ENCODE assay signal across 22 mouse cellular contexts in genomic region chr2:90478531-90478930, GRCm38 (mm10).
DNase-seq lines count a peak whose midpoint lies in the region; ATAC-seq and TF ChIP-seq lines count a peak whose summit lies in the region.
"Had no signal": no experiment of that assay in that cellular context is flagged by ENCODE, and none has a peak within 500 bp of the region (broad histone marks: within the 10 kb centered on the region; RNA-seq: fewer than 3 reads in every experiment).

No protein-coding gene starts in this region.

- H3K4me1 ChIP-seq in lung, embryonic 16.5 days (replicated peaks; ENCODE audit: control insufficient read depth, insufficient read depth, low read length) = peaks cover 2% of the 10 kb centered on the region; the same call in 1 of the 2 replicates
- peaks cover 53% of the 10 kb centered on the region for H3K4me1 ChIP-seq in small intestine, adult 2 months (ENCODE audit: control insufficient read depth, insufficient read depth, insufficient read length, low read length)
- peaks cover 9% of the 10 kb centered on the region for H3K4me1 ChIP-seq in thymus, adult 2 months (replicated peaks; ENCODE audit: control insufficient read depth, insufficient read depth, low read length)

- 78% methylated on average over 7 of the region's 7 CpGs for WGBS in lung, embryonic 16.5 days
- 54% methylated on average over 7 of the region's 7 CpGs for WGBS in macrophage (ENCODE audit: missing documents)
- 58% methylated on average over 7 of the region's 7 CpGs for WGBS in small intestine, adult 2 months
- 80% methylated on average over 7 of the region's 7 CpGs for WGBS in thymus, adult 2 months

- TF ChIP-seq CTCF in small intestine, adult 2 months (IDR thresholded peaks at IDR 0.05; ENCODE audit: extremely low read depth, insufficient read length, insufficient replicate concordance, low read depth, low read length) = no peak
- TF ChIP-seq CTCF in thymus, adult 2 months (IDR thresholded peaks at IDR 0.05; ENCODE audit: borderline replicate concordance, control insufficient read depth, extremely low read depth, insufficient read depth, low read length, poor library complexity) = no peak

- DNase-seq in lung, postnatal 36 days = no peak
- DNase-seq in thymus, adult 2 months = no peak
- no peak for DNase-seq in right cerebral cortex, postnatal 14 days
- DNase-seq: adrenal gland, adult 8-10 months; adrenal gland, postnatal 25 days; cerebellum, adult 18-20 months; cerebellum, postnatal 25 days; forebrain, postnatal 0 days; gastrocnemius, adult 2 months; gastrocnemius, postnatal 14 days had no signal

- H3K4me2 ChIP-seq in lung, embryonic 16.5 days (ENCODE audit: low read depth, low read length) = no peak overlapping the region
- H3K4me2 ChIP-seq: heart, embryonic 13.5 days; hindbrain, embryonic 12.5 days; hindbrain, embryonic 15.5 days had no signal

- H3K9me3 ChIP-seq in lung, embryonic 16.5 days (ENCODE audit: control insufficient read depth, low read length) = no peaks in the 10 kb centered on the region
- H3K9me3 ChIP-seq: heart, embryonic 10.5 days; heart, embryonic 13.5 days; hindbrain, embryonic 12.5 days; hindbrain, embryonic 15.5 days had no signal

- no peak overlapping the region for H3K4me3 ChIP-seq in lung, embryonic 16.5 days (ENCODE audit: low read length)
- no peak overlapping the region for H3K4me3 ChIP-seq in macrophage (ENCODE audit: inconsistent target)
- H3K4me3 ChIP-seq in small intestine, adult 2 months (ENCODE audit: low read depth, low read length) = no peak overlapping the region
- no peak overlapping the region for H3K4me3 ChIP-seq in thymus, adult 2 months (ENCODE audit: control insufficient read depth, insufficient read depth, low read length)
- H3K4me3 ChIP-seq: gastrocnemius, adult 2 months; heart, adult 2 months; heart, embryonic 10.5 days; heart, embryonic 13.5 days; hindbrain, embryonic 12.5 days; hindbrain, embryonic 15.5 days had no signal

- no peak overlapping the region for H3K27ac ChIP-seq in lung, embryonic 16.5 days (ENCODE audit: low read length)
- H3K27ac ChIP-seq in macrophage = peak overlapping the region; percentile 37
- peak overlapping the region; percentile 52 for H3K27ac ChIP-seq in small intestine, adult 2 months (ENCODE audit: insufficient read depth, low read depth, low read length)
- H3K27ac ChIP-seq in thymus, adult 2 months (ENCODE audit: control insufficient read depth, insufficient read depth, low read length) = no peak overlapping the region
- H3K27ac ChIP-seq: gastrocnemius, adult 2 months; heart, adult 2 months; heart, embryonic 13.5 days; hindbrain, embryonic 12.5 days; hindbrain, embryonic 15.5 days had no signal

- no peaks in the 10 kb centered on the region for H3K27me3 ChIP-seq in lung, embryonic 16.5 days (ENCODE audit: control insufficient read depth, insufficient read depth, low read depth, low read length)
- no peaks in the 10 kb centered on the region for H3K27me3 ChIP-seq in small intestine, adult 2 months (ENCODE audit: control insufficient read depth, insufficient read depth, low read length)
- no peaks in the 10 kb centered on the region for H3K27me3 ChIP-seq in thymus, adult 2 months (ENCODE audit: control insufficient read depth, insufficient read depth, low read length)
- H3K27me3 ChIP-seq: hindbrain, embryonic 12.5 days; hindbrain, embryonic 15.5 days had no signal

- TF ChIP-seq POLR2A in small intestine, adult 2 months (IDR thresholded peaks at IDR 0.05; ENCODE audit: low read depth, low read length) = no peak
- TF ChIP-seq POLR2A in thymus, adult 2 months (IDR thresholded peaks at IDR 0.05; ENCODE audit: control insufficient read depth, extremely low read depth, insufficient read depth, low read length, poor library complexity) = no peak

- peaks cover 100% of the 10 kb centered on the region for H3K79me2 ChIP-seq in macrophage (ENCODE audit: inconsistent target)

- no peak for ATAC-seq in lung, embryonic 16.5 days (ENCODE audit: low read depth)
- ATAC-seq in common myeloid progenitor, adult 5-6 weeks (replicated peaks; ENCODE audit: low read depth, poor library complexity, severe bottlenecking) = peak; percentile 33; the same call in 1 of the 2 replicates
- ATAC-seq: activated CD4-positive, CD25-positive, alpha-beta regulatory T cell, adult 4 months; CD4-positive, CD25-positive, alpha-beta regulatory T cell, adult 4 months; forebrain, embryonic 14.5 days; forebrain, postnatal 0 days had no signal

- no peaks in the 10 kb centered on the region for H3K36me3 ChIP-seq in lung, embryonic 16.5 days (ENCODE audit: control insufficient read depth, insufficient read depth, low read length)
- H3K36me3 ChIP-seq in macrophage (ENCODE audit: inconsistent target) = peaks cover 2% of the 10 kb centered on the region
- H3K36me3 ChIP-seq in small intestine, adult 2 months (ENCODE audit: control insufficient read depth, insufficient read depth, low read length) = no peaks in the 10 kb centered on the region
- no peaks in the 10 kb centered on the region for H3K36me3 ChIP-seq in thymus, adult 2 months (ENCODE audit: control insufficient read depth, insufficient read depth, low read length)
- H3K36me3 ChIP-seq: heart, embryonic 10.5 days; heart, embryonic 13.5 days; hindbrain, embryonic 12.5 days; hindbrain, embryonic 15.5 days had no signal

- 0 out of 2 replicates have a peak overlapping the region, but pooled peaks have one; percentile 8 for H3K9ac ChIP-seq in lung, embryonic 16.5 days (ENCODE audit: low read length)
- H3K9ac ChIP-seq: forebrain, postnatal 0 days; hindbrain, embryonic 12.5 days; hindbrain, embryonic 15.5 days had no signal

Comparison
In these comparisons a context has a peak if more than half of its experiments do, and no peak if none do; other contexts are left out.
1. H3K27ac ChIP-seq: peak in macrophage (single experiment) and small intestine, adult 2 months (single experiment); none in lung, embryonic 16.5 days (single experiment) and thymus, adult 2 months (single experiment).